Mouse (Mus musculus) bone marrow, adult 2 months (tissue): ENCODE data around the gene Vmn2r90. TPM values are rescaled to one million over a fixed set of nuclear protein-coding genes. Genes with fewer than 3 reads are reported as not detected.

Experiments used
- H3K27ac ChIP-seq: fragments of 200-500 bp; 2 replicates; pipeline ENCODE4 v1.5.1; 2012; ENCODE audit warnings: low read depth, mild to moderate bottlenecking, control low read depth, inconsistent platforms, low read length; ENCODE audit not compliant: control insufficient read depth, poor library complexity, insufficient read depth
- H3K4me1 ChIP-seq: fragments of 200-500 bp; 2 replicates; pipeline ENCODE4 v1.6.1; 2011; ENCODE audit warnings: low read length; ENCODE audit not compliant: control insufficient read depth, insufficient read depth
- H3K4me3 ChIP-seq: fragments of 200-500 bp; replicated peaks from 2 replicates; pipeline ENCODE3; 2011; ENCODE audit warnings: mild to moderate bottlenecking, low read depth, low read length, control low read depth; ENCODE audit not compliant: control insufficient read depth
- CTCF ChIP-seq: fragments of 200-500 bp; IDR thresholded peaks from 2 replicates; pipeline ENCODE4 v1.5.1; 2011; ENCODE audit warnings: low read length, control low read depth; ENCODE audit not compliant: control insufficient read depth, insufficient read depth
- POLR2A ChIP-seq: fragments of 200-500 bp; IDR thresholded peaks from 2 replicates; pipeline ENCODE4 v1.6.1; 2011; ENCODE audit warnings: low read depth, mild to moderate bottlenecking, control low read depth, low read length, borderline replicate concordance; ENCODE audit not compliant: control insufficient read depth
- WGBS: fragments of 180-500 bp; shearing (Covaris S2); methylation state at CpG from one replicate; pipeline ENCODE4 v1.1.7; 2018; 5-methylcytosine and 5-hydroxymethylcytosine counted together
- polyA plus RNA-seq: library from polyadenylated mRNA; stranded (reverse); fragments of >200 nt; gene quantifications from 2 replicates; pipeline ENCODE4 v1.2.4, GENCODE M21; 2011; ENCODE audit warnings: low replicate concordance; ENCODE audit not compliant: missing spikeins, insufficient read depth, insufficient read length

Vmn2r90 gene
- polyA plus RNA-seq, 1 experiment, result not detected

- 81% methylated on average over 1 of the region's 1 CpGs for WGBS
- TF ChIP-seq CTCF (no peak), POLR2A (no peak)
- H3K4me3 ChIP-seq, result no peak overlapping the region
- no peak overlapping the region for H3K27ac ChIP-seq
- no peaks in the 10 kb centered on the region for H3K4me1 ChIP-seq
Observed at GRCm38 (mm10) chr17:17762614-17763293, 59.2 kb downstream of the Vmn2r90 start.

GRCm38 (mm10) chr17:17764206-17764605 is 60.7 kb downstream of the Vmn2r90 start:
- H3K4me3 ChIP-seq, result no peak overlapping the region
- no peaks in the 10 kb centered on the region for H3K4me1 ChIP-seq
- no peak for TF ChIP-seq CTCF
- no peak for TF ChIP-seq POLR2A
- 31% methylated on average over 1 of the region's 1 CpGs for WGBS
- H3K27ac ChIP-seq, result no peak overlapping the region

GRCm38 (mm10) chr17:17766481-17766880 is 62.9 kb downstream of the Vmn2r90 start:
- WGBS, result 7% methylated on average over 3 of the region's 3 CpGs
- Histone ChIP-seq H3K4me1 (no peaks in the 10 kb centered on the region), H3K4me3 (no peak overlapping the region), H3K27ac (no peak overlapping the region)
- TF ChIP-seq CTCF (peak; percentile 29; the same call in 1 of the 2 replicates), POLR2A (no peak)

Other genes with a start within 250 kb of the Vmn2r90 start
- 9.7 and 14.3 TPM in 2 replicates for gene Lnpep, start 78.7 kb upstream of the Vmn2r90 start, polyA plus RNA-seq
- 7.4 and 21.3 TPM in 2 replicates for gene Spaca6, start 123.4 kb downstream of the Vmn2r90 start, polyA plus RNA-seq
- gene Has1, start 151.5 kb downstream of the Vmn2r90 start, polyA plus RNA-seq, result 0.95 TPM in 1 of 2 replicates, not detected in the other
- gene Fpr1, start 180.2 kb downstream of the Vmn2r90 start, polyA plus RNA-seq, result 4.9 and 29.1 TPM in 2 replicates
- 48.5 and 137 TPM in 2 replicates for gene Fpr2, start 184.1 kb downstream of the Vmn2r90 start, polyA plus RNA-seq
- not detected in 2 replicates for gene Fpr3, start 184.1 kb downstream of the Vmn2r90 start, polyA plus RNA-seq